Mouse (Mus musculus): ENCODE results near the gene Stra8.

Stra8 gene

DNA sequence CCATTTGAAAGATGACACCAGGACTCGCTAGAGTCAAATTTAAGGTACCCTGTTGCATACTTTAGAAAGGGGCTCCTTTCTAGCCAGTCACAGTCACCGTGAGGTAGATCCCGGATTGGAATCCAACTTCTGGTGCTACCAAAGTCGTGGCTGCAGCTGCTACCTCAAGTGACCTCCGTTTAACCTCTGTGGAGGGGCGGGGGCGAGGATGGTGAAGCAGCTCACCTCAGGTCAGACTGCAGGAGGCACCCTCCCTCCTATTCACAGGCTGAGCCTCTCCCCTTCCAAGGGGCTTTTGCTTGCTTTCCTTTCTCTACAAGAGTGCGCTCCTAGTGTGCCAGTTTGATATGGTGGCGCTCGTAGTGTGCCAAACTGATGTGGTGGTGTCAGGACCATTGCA, at the start of gene Stra8:
Gene Stra8 (plus strand): TSS at position 208 of the 400 bp plus-strand sequence.
- DNase-seq = no peak

DNA sequence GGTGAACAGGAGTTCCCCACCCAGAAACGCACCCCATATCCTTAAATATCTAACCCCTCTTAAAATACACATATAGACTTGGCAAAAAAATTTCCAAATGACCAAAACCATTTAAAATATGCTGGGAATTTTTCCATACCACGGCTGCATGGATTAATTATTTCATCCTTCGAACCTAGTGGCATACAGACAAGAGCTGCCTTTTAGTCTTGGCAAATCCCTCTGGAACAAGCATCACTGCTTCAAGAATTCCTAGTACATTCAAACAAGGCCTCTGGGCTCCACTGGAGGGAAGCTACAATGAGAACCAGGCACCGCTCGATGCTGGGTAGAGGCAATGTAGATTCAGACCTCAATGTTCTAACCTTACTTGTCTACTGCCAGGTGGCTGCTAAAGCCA, 49.2 kb upstream of the Stra8 start:
- DNase-seq = no peak

DNA sequence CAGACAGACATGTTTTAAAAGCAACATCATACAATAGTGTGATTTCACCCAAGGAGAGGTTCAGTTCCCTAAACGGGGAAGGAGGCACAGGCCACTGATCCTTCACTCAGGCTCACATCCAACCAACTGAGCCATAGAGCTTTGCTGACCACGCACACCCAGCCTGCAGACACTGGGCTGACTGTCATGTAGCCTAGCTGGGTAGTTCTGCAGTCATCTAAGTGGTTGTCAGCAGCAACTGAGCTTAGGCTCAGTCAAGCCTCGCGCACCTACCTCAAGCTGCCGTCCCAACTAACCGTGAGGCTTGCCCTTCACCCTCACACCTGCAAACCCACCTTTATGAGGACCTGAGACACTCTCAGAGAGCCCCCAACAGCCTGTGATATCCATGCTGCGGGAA, 48.0 kb upstream of the Stra8 start:
- DNase-seq = no peak

DNA sequence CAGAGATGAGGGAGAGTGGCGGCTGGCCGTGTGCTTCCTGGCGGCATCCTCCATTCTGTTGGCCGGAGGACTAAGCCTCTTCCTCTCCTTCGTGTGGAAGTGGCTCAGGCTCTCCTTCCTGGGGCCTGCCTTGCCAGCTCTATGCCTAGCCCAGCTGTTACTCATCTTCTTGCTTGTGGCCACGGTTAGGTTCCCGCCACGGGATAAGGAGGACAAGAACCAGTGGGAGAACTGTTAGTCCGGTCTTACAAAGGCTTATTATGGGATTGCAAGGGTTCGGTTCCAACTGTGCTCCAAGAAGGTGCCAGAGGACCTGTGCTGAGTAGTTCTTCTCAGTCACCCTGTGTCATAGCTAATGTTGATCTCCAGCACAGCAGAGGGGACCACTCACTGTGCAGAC, 47.1 kb upstream of the Stra8 start:
- DNase-seq = no peak

DNA sequence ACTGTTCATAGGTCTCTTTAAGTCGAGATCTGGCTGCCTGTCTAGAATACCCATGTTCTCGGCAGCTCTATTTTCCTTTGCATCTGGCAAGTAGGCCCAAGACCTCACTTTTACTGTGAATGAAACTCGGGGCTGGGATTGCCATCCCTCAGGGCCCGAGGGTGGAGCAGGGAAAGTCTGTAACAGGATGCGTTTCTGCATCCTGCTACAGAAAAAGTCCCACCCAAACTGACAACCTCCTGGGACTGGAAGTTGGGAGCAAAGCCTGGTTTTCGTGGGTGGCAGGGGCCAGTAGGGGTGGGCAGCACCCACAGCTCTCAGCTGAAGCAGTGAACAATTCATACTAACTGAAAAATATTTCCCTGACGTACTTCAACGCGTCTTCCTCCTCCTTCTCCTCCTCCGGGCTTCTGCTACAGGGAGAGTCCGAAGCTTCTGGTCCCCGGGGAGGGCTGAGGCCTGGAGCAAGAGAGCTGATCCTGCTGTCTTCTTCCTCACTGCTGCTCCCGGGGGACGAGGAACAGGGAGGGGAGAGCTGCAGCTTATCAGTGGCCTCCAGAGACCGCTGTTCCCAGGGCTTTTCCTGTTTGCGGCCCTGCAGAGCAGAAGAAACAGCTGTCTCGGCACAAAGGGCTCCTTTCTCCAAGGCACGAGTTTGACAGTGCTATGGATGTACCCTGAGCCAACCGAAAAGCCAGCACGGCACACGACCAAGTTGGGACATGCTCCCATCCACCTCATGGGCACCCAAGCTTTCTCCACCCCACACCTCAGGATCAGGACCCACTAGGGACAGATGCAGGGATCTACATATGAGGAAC, 45.7 kb upstream of the Stra8 start:
- peak; percentile 87 for DNase-seq

DNA sequence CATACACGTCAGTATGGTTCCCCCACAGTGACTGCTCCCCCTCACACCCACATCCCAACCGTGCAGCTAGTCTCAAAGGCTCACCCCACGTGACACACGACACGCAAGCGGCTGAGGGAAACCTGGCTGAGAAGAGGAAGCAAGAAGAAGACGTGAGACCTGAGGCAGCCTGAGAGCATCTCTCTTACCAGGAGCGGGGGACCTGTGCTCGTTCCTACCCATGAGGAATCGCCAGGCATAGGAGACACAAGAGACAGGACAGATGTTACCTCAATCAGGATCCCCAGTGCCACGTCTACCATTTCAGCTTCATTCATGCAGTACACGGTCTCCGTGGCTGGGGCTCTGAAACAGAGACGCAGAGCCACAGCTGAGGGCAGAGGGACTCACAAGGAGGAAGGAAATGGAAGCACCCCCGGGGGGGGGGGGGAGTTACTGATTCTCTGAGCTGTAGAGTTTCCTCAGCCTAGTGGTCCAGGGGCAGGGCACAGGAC, 44.6 kb upstream of the Stra8 start:
- peak; percentile 49 for DNase-seq

DNA sequence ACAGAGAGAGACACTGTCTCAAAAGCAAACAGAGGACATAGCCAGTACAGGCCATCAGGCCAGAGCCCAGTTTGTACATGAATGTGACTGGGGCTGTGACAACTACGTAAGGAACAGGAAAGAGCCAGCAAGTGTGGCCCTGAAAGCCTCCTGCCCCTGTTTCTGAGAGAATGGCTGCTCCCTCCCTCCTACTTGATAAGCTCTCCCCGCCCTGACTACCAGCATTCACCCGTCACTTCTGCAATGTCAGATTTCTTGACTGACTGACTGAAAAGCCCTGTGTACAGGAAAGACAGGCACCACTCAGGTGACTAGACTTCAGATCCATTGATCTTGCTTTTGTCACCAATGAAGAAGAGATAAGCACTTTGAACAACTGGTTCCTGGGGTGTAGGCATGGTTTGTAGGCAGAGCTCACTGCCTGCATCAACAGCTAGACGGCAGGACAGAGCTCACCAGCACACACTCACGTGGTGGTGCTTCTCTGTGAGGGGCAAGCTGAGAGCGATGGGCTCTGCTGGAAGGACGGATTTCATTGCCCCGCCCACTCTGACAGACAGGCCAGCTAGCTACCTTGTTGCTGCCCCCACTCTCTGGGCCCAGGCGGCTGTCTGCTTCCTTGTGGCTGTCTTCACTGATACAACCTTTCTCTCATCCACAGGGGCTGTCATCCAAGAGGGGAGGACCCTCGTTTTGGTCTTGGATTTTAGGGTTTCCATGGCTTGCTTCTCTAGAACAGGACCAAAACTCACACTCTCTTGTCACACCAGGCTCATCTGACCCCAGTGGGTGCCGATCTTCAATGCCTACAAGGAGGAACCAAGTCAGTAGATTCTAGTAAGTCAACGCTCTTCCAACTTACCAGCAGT, 43.8 kb upstream of the Stra8 start:
- DNase-seq = no peak

DNA sequence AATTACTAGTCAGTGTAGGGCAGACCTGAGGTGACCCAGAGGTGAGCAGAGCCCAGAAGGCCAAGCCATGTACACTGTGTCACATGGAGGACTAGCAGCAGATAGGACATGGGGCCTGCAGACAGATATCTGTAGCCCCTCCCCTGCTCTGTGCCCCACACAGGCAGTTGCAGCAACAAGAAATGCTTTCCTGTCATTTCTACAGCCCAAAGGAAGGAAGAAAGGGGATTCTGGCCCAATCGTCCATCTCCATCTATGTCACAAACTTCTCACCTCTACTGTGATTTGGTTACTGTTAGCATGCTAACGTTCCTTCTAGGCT, 43.2 kb upstream of the Stra8 start:
- no peak for DNase-seq

DNA sequence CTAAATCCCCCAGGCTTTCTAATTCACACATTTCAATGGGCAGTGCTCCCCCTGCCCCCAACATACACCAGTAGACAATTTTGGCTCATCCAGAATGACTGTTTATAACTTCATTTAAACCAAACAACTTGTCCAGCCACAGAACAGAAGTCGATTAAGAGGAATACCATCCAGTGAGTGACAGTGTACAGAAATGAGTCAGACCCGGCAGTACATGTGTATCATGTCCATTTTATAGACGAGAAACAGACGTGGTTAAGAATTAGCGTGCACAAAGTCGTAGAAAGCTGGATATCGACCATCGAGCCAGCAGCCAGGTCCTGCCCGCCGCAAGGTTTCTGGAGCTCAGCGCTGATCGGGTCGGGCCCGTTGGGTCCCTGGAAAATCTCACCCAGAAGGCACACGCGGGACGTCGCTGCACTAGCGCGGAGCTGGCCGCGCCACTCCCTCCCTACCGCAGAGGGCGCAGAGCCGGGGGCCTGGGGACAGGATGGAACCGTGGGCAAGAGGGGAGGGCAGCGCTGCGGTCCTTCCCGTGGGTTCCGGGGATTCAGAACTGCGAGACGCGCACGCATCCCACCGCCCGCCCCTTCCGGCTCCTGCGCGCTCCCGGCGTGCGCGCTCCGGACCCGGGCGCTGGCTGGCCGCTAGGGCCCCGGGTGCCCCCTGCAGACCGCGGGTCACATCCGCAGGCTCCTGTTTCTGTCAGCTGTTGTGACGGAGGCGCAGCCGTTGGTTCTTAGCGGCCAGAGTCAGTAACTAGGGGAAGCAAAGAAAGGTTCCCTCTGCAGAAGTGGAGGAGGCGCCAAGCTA, 42.2 kb upstream of the Stra8 start, which contains the start of gene Cyren:
Gene Cyren (minus strand): TSS at position 552 of the 813 bp plus-strand sequence.
- peak; percentile 97 for DNase-seq

DNA sequence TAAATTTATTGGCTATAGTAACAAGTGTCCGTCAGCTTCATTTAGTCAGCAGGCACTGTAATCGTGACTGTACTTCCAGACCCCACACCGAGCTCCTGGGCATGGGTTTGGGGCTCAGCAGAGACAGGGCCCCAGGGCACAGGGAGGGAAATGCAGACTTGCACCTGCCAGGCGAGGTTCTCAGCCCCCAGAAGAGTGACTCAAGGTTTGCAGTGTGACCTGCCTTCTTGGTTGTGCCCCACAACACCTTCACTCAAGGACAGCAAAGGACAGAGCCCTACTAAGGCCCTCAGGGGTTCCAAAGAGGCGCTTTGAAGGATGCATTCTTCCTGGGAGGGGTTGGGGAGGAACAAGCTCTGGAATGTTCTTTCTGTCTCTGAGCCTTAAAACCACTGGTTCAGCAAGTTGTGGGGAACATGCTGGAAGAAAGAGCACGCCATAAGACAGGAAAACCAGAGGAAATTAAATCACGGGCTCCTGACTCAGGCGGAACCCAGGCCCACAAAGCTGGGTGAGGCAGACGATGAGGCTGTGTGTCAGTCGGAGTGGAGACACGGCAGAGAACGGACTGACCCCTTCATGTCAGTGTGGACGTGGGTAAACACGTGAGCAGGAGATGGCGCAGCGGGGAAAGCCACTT, 40.7 kb upstream of the Stra8 start:
- DNase-seq = no peak

DNA sequence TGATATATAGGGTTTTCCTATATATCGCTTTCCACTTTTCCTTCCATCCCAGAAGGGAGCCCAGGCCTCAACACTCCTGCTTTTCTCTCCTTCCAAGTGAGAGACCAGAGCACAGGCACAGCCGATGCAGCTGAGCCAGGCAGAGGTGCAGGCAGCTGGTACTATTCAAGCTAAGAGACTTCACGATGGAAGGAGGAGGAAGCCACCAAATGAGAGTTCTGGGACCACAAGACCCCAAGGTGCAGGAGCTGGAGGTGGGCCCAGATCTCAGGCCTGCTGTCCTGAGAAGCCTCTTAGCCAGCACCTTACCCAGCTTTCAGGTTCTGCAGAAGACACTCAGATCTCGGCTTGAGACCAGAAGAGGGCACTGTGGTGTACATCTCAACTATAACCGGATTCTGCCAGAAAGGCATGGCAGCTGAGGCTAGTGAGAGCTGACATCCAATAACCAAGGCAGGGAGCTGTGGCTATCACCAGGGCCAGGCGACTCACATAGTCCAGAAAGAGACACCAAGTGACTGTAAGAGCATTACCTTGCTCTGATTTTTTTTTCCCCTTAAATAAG, 40.0 kb upstream of the Stra8 start:
- peak; percentile 68 for DNase-seq

DNA sequence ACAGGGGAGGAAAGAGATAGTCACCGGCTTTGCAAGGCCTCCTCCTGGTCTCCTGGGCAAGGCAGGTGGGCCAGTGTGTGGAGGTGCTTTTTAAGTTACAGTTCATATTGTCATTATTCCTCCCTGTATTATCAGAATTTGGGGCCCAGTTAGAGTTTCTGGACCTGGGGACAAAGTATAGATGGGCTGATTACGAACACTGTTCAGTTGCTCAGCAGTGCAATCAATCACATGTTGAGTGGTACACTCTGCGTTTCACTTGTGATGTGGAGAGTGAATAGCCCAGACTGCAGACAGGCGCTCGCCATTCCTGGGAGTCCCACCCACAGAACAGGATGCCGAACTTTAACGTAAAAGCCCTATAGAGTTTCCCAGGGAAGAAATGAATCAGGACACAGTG, 35.2 kb upstream of the Stra8 start:
- DNase-seq = no peak

DNA sequence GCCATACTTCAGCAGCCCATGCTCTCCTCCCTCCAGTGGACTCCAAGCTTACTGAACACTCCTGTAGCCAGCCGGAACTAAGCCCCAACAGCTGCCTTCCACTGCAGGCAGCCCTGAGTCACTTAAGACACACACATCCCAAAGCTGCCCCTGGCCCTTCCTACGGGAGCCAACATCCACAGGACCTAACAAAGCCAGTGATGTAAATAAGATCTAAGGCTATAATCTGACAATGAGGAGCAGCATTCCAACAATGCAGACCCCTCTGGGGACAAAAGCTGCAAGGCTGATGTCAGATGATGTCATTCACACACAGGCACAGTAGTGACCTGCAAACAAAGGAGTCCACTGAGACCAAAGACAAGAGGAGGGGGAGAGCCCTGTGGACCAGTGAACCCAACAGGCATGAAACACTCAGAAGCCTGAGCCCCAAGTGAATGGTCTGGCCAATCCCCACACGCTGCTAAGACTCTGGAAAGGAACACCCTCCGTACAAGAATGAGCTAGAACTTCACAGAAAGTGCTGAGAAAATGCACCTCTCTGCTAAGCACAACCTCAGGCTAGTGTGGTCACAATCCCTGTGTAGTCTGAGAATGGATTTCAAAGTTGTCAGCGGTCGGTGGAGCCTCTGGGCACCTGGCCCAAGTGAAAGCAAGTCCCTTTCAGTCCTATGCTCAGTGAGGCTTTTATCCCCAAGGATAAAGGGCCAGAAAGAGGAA, 32.7 kb upstream of the Stra8 start:
- no peak for DNase-seq

DNA sequence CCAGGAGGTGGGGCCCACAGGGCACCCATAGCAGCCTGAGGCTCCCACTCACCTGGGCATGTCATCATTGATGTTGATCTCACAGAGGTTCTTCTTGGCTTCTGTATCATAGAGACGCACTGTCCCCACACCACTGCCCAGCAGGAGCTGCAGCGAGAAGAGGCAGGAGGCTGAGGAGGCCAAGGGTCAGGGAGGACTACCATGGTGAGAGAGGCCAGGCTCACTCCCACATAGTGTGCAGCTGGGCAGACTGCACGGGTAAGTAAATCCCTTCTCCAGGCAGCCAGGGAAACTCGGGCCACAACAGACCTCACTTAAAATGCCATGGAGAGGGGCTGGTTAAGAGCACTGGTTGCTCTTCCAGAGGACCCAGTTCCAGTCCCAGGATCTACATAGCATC, 30.8 kb upstream of the Stra8 start:
- no peak for DNase-seq

DNA sequence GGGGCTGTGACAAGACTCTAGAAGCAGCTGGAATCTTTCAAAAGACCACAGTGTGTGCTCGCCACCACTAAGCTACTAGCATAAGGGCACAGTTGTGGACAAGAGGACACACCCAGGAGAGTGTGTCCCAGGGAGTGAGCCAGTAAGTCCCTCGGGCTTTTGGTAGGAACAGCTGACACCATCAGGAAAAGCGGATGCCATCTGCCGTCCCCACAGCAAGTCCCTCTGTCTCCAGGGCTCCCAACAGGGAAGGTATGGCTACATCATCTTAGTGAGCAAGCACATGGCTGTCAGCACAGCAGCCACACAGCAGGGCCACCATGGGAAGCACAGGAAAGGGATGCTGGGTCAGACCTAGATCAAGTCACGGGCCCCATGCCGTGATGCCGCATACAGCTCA, 24.4 kb upstream of the Stra8 start:
- DNase-seq = no peak

DNA sequence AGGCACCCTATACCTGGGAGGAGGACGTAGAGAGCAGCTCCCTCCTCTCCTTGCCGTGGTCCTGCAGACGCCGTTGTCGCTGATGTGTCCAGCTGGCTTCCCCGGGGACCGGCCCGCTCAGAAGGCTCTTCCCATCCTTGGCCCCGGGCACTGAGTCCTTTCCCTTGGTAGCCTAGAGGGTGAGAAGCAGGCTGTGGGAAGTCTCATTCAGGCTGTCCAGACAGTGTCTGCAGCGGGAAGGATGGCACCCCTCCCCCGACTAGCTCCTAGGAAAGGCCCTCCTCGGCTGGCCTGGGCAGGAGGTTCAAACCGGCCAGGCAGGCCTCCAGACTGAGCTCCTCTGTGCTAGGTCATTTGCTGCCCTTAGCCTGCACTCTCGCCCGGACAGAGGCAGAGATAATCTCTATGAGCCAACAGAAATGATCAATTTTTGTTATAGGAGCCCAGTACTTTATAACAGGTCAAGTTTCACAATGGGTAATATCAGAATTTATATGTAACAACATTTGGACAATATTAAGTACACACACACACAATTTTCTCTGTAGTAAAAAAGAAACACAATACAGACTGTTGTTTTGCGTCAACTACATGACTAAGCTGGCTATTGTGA, 23.7 kb upstream of the Stra8 start:
- no peak for DNase-seq

DNA sequence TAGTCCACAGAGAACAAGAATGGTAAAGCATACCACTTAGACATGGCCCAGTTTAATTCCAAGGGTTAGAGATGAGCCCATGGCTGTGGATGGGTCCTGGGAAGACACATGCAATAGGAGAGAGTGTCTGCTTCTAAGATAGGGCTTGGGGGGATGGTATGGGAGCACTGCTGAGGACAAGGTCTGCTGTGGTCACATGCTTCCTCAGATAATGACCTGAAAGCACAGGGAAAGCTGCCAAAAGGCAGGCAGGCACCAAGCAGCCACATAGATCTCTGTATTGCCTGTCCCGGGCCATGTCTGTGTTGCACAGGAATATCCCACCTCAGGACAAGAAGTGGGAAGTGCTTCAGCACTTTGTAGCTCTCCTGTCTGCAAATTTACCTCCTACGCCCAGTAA, 20.8 kb upstream of the Stra8 start:
- DNase-seq = peak; percentile 71

DNA sequence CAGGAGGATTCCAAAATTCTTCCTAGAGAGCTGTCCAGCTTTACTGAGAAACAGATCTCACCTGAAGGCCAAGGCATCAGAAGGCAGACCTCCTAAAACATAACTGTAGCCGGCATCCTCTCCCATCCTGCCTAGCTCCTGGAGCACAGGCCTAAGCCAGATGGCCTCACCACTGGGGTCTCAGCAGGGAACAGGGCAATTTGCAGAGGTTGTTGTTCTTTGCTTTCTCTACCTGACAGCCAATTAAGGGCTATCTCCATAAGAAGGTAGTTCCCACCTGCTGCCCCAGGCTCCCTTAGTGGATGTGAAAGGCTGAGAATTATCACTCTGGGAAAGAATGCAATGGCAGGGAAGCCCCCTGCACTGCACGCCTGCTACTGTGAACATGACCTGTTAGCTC, 19.0 kb upstream of the Stra8 start:
- no peak for DNase-seq

DNA sequence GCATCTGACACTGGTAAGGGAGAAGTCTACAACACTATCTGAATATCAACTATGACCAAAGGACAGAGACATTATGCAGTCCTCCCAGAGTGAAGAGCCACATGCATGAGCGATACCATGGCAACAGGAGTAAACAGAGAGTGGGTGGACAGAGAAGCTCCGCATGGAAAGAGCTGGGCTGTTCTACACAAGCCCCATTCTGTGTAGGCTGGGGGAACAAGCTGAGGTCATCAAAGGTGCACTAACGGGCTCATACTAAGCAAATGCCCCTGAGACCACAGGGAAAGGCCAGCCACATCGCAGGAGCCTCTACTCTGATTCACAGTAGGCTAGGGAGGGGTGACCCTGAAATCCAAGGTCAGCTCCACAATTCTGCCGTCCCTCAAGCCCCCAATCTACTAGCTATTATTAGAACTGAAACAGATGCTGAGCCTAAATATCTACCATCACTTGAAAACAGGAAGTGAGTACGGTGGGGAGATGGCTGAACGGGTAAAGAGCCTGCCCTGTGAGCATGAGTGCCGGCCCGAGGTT, 18.0 kb upstream of the Stra8 start:
- DNase-seq = no peak

DNA sequence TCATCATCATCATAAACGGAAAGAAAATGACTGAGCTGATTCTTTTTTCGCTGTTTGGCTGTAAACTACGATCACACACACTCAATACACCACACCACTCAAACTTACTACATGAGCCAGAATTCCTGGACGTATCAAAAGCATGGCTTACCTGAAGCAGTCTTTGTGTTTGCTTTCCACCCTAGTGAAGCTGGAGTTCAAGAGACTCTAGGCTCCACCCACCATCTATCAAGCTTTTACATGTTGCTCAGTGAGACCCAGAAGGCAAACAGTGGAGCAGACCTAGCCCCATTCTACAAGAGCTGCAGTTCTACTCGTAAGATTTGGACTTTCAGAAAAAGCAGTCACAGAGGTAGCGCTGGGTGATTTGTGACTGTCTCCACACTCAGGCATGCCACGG, 17.4 kb upstream of the Stra8 start:
- DNase-seq = peak; percentile 33

DNA sequence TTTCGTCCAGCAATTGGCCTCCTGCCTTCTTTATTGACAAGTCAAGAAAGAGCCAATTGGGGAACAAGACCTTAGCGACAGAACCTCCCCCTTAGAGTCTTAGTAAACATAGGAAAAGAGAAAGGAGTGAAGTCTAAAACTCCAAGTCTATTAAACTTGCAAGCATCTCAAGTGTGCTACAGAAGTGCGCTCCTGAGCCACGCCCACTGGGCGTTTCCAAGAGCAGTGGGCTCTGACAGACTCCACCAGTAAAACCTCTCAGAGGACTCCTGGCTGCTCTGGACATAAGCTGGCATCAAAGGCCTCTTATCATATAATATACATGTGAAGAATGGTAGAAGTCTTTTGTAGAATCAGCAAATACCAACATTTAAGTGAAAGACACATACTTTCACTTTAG, 16.5 kb upstream of the Stra8 start:
- DNase-seq = no peak
